In the genomic region with DNA sequence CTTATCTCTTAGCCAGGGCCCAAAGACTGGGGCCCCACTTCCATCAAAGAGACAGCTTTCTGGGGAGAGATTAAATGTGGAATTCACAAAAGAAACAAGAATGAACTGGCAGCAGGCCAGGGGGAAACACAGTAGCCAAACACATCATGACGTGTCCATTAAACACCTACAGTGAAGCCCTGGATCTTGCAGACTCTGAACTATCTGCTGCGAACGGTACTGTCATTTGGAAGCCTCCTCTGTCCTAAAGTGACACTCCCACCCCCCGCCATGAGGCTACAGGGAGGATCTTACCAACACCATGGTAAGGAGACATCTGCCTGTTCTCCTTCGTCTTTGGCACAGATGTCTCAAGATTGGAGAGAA, we compare ENCODE assay signal across 14 mouse cellular contexts. TPM values are rescaled to one million over a fixed set of nuclear protein-coding genes. Genes with fewer than 3 reads are reported as not detected.
DNase-seq lines count a peak whose midpoint lies in the region; ATAC-seq and TF ChIP-seq lines count a peak whose summit lies in the region.
"Had no signal": no experiment of that assay in that cellular context is flagged by ENCODE, and none has a peak within 500 bp of the region (broad histone marks: within the 10 kb centered on the region; RNA-seq: fewer than 3 reads in every experiment).

No protein-coding gene starts in this region.

- no peak overlapping the region for H3K27ac ChIP-seq in CH12.LX (ENCODE audit: insufficient read depth, low read depth)
- H3K27ac ChIP-seq in liver, embryonic 11.5 days (ENCODE audit: low read depth, low read length), result no peak overlapping the region; the same call in 1 of the 2 replicates
- no peak overlapping the region for H3K27ac ChIP-seq in cerebellum, adult 2 months (ENCODE audit: insufficient read depth, low read length)
- H3K27ac ChIP-seq: limb, embryonic 10.5 days; midbrain, embryonic 15.5 days; neural tube, embryonic 15.5 days had no signal

- peak; percentile 90 for DNase-seq in heart, adult 11 months
- DNase-seq in heart, postnatal 14 days, result no peak
- peak; percentile 27 to 38 for DNase-seq in layer of hippocampus, adult 8-10 months (ENCODE audit: low spot score in 2 of 2)
- DNase-seq in layer of hippocampus, postnatal 10 days (ENCODE audit: low spot score in 2 of 2), result no peak
- DNase-seq in CH12.LX (ENCODE audit: extremely low read depth), result no peak
- no peak for DNase-seq in liver, embryonic 11.5 days (ENCODE audit: low spot score)
- DNase-seq in spleen, postnatal 36 days (ENCODE audit: low spot score in 2 of 2), result no peak
- no peak for DNase-seq in cerebellum, adult 2 months
- DNase-seq: gastrocnemius, postnatal 14 days had no signal

- no peak for ATAC-seq in liver, embryonic 11.5 days (replicated peaks; ENCODE audit: low FRiP score)
- ATAC-seq: midbrain, embryonic 15.5 days; Patski had no signal

- 30% methylated on average over 5 of the region's 5 CpGs for WGBS in liver, embryonic 11.5 days
- WGBS in cerebellum, adult 2 months, result 27% methylated on average over 5 of the region's 5 CpGs

- no peak overlapping the region for H3K9ac ChIP-seq in CH12.LX (ENCODE audit: insufficient read depth, low read depth)
- no peak overlapping the region for H3K9ac ChIP-seq in liver, embryonic 11.5 days (ENCODE audit: low read depth, low read length)
- H3K9ac ChIP-seq: midbrain, embryonic 15.5 days; neural tube, embryonic 15.5 days had no signal

- TF ChIP-seq EP300 in CH12.LX (IDR thresholded peaks at IDR 0.05; ENCODE audit: low read length), result no peak

- intact Hi-C loops in heart, postnatal 14 days (cut with DNase I), result no loop called here

- H3K27me3 ChIP-seq in CH12.LX (replicated peaks), result peaks cover 34% of the 10 kb centered on the region
- H3K27me3 ChIP-seq in liver, embryonic 11.5 days (replicated peaks; ENCODE audit: control insufficient read depth, insufficient read depth, low read length), result no peaks in the 10 kb centered on the region
- no peaks in the 10 kb centered on the region; the same call in 1 of the 2 replicates for H3K27me3 ChIP-seq in cerebellum, adult 2 months (ENCODE audit: control insufficient read depth, insufficient read depth, low read length)
- H3K27me3 ChIP-seq: midbrain, embryonic 15.5 days; neural tube, embryonic 15.5 days; Patski had no signal

- TF ChIP-seq RAD21 in CH12.LX (IDR thresholded peaks at IDR 0.05; ENCODE audit: low read depth, low read length), result no peak

- dilution Hi-C loops in CH12.LX (cut with MboI; ENCODE audit: extremely low pct_ligation_motif_present, extremely low pct_unique_long_range_greater_than_20kb, low sequenced_read_pairs), result no loop called here

- TF ChIP-seq CTCF in CH12.LX (conservative IDR thresholded peaks at IDR 0.05 in 1 of 2, IDR thresholded peaks at IDR 0.05 in 1 of 2; ENCODE audit: low read depth in 2 of 2, low read length in 2 of 2), result no peak
- TF ChIP-seq CTCF in cerebellum, adult 2 months (IDR thresholded peaks at IDR 0.05; ENCODE audit: borderline replicate concordance, insufficient read depth, low read depth, low read length), result no peak

- no peaks in the 10 kb centered on the region for H3K9me3 ChIP-seq in CH12.LX (replicated peaks; ENCODE audit: low read length)
- no peaks in the 10 kb centered on the region for H3K9me3 ChIP-seq in liver, embryonic 11.5 days (ENCODE audit: control insufficient read depth, low read length)
- H3K9me3 ChIP-seq: limb, embryonic 10.5 days; midbrain, embryonic 15.5 days; neural tube, embryonic 15.5 days had no signal

- H3K4me2 ChIP-seq in CH12.LX (ENCODE audit: insufficient read depth, low read depth, poor library complexity, severe bottlenecking), result peak overlapping the region; percentile 45; the same call in 1 of the 2 replicates
- peak overlapping the region; percentile 36 for H3K4me2 ChIP-seq in liver, embryonic 11.5 days
- H3K4me2 ChIP-seq: midbrain, embryonic 15.5 days; neural tube, embryonic 15.5 days had no signal

- in situ Hi-C loops in CH12.LX (cut with MboI; ENCODE audit: low pct_ligation_motif_present, low pct_unique_long_range_greater_than_20kb, low sequenced_read_pairs), result no loop called here

- no peaks in the 10 kb centered on the region for H3K36me3 ChIP-seq in CH12.LX (replicated peaks in 1 of 2; ENCODE audit: control insufficient read depth in 1 of 2, insufficient read depth in 1 of 2, low read length in 1 of 2)
- no peaks in the 10 kb centered on the region for H3K36me3 ChIP-seq in liver, embryonic 11.5 days (ENCODE audit: control insufficient read depth, insufficient read depth, low read length)
- H3K36me3 ChIP-seq: limb, embryonic 10.5 days; midbrain, embryonic 15.5 days; neural tube, embryonic 15.5 days had no signal

- H3K4me1 ChIP-seq in CH12.LX (ENCODE audit: control insufficient read depth in 1 of 2, insufficient read depth in 2 of 2), result peaks cover 0 to 3% of the 10 kb centered on the region in 2 experiments; a peak in 1 of 4 replicates
- H3K4me1 ChIP-seq in liver, embryonic 11.5 days (replicated peaks; ENCODE audit: control insufficient read depth, insufficient read depth, low read length), result peaks cover 25% of the 10 kb centered on the region
- H3K4me1 ChIP-seq in cerebellum, adult 2 months (ENCODE audit: control insufficient read depth, insufficient read depth, low read length), result 0 out of 2 replicates have a peak, but pooled peaks cover 5% of the 10 kb centered on the region
- H3K4me1 ChIP-seq: limb, embryonic 10.5 days; midbrain, embryonic 15.5 days; neural tube, embryonic 15.5 days had no signal

- H3K4me3 ChIP-seq in CH12.LX (replicated peaks in 1 of 3; ENCODE audit: low read depth in 2 of 3, low read length in 2 of 3, poor library complexity in 1 of 3), result no peak overlapping the region
- H3K4me3 ChIP-seq in liver, embryonic 11.5 days (ENCODE audit: low read depth, low read length), result no peak overlapping the region
- H3K4me3 ChIP-seq in cerebellum, adult 2 months (replicated peaks; ENCODE audit: insufficient read depth, low read depth, low read length), result no peak overlapping the region
- H3K4me3 ChIP-seq: limb, embryonic 10.5 days; midbrain, embryonic 15.5 days; neural tube, embryonic 15.5 days had no signal

- H3K79me2 ChIP-seq in CH12.LX (replicated peaks; ENCODE audit: control insufficient read depth, extremely low read depth, insufficient read depth, poor library complexity, severe bottlenecking), result no peaks in the 10 kb centered on the region

- TF ChIP-seq POLR2A in CH12.LX (IDR thresholded peaks at IDR 0.05; ENCODE audit: low read depth, low read length), result no peak
- no peak for TF ChIP-seq POLR2A in cerebellum, adult 2 months (IDR thresholded peaks at IDR 0.05; ENCODE audit: borderline replicate concordance, insufficient read depth, low read length)

TF ChIP-seq in CH12.LX, 34 proteins besides CTCF, POLR2A, EP300 and RAD21:
- TF ChIP-seq JUND (conservative IDR thresholded peaks at IDR 0.05; ENCODE audit: low read depth, low read length) (no peak), ZC3H11A (IDR thresholded peaks at IDR 0.05; ENCODE audit: low read depth, low read length) (no peak)

RNA-seq across cellular contexts. Expression of gene Colec11, which starts 1.0 kb away (rescaled TPM):
- 10 to 100 TPM; 27.1 to 30.6 TPM for total RNA-seq in heart, postnatal 14 days (2021)
- under 1 TPM; 0.55 to 0.85 (median 0.62) TPM for total RNA-seq in layer of hippocampus, adult 8-10 months (2022)
- total RNA-seq in layer of hippocampus, postnatal 10 days (2021), result under 1 TPM; 0.50 to 0.62 TPM
- not detected in 2 replicates for total RNA-seq in CH12.LX (2012; rRNA removed)
- total RNA-seq in CH12.LX (2014; rRNA removed), result not detected in 2 replicates
- polyA plus RNA-seq in CH12.LX (2012; ENCODE audit: insufficient read length, low read depth), result not detected in 2 replicates
- 24.2 and 24.3 TPM in 2 replicates for polyA plus RNA-seq in liver, embryonic 11.5 days (2014; fragmentation: Nextera tagmentation; extraction: Ambion mirVana)
- 0.79 and 1.0 TPM in 2 replicates for polyA plus RNA-seq in cerebellum, adult 2 months (2012; rRNA removed)
- polyA plus RNA-seq: limb, embryonic 10.5 days had no signal

RNA-seq across cellular contexts. Expression of gene Rps7, which starts 13.6 kb away (rescaled TPM):
- total RNA-seq in heart, postnatal 14 days (2021), result 100 to 1,000 TPM; 298 to 350 TPM
- 100 to 1,000 TPM; 245 to 375 (median 299) TPM for total RNA-seq in layer of hippocampus, adult 8-10 months (2022)
- total RNA-seq in layer of hippocampus, postnatal 10 days (2021), result 100 to 1,000 TPM; 333 to 335 TPM
- 2,570 and 2,803 TPM in 2 replicates for total RNA-seq in CH12.LX (2012; rRNA removed)
- 2,791 and 3,047 TPM in 2 replicates for total RNA-seq in CH12.LX (2014; rRNA removed)
- 753 and 994 TPM in 2 replicates for polyA plus RNA-seq in CH12.LX (2012; ENCODE audit: insufficient read length, low read depth)
- polyA plus RNA-seq in liver, embryonic 11.5 days (2014; fragmentation: Nextera tagmentation; extraction: Ambion mirVana), result 1,023 and 1,028 TPM in 2 replicates
- polyA plus RNA-seq in cerebellum, adult 2 months (2012; rRNA removed), result 299 and 310 TPM in 2 replicates

RNA-seq across cellular contexts. Expression of gene Rnaseh1, which starts 27.3 kb away (rescaled TPM):
- 1 to 10 TPM; 5.5 to 7.3 TPM for total RNA-seq in heart, postnatal 14 days (2021)
- total RNA-seq in layer of hippocampus, adult 8-10 months (2022), result 10 to 100 TPM; 13.4 to 16.3 (median 14.5) TPM
- total RNA-seq in layer of hippocampus, postnatal 10 days (2021), result 10 to 100 TPM; 11.8 to 15.4 TPM
- 31.1 and 31.6 TPM in 2 replicates for total RNA-seq in CH12.LX (2012; rRNA removed)
- total RNA-seq in CH12.LX (2014; rRNA removed), result 33.8 and 34.9 TPM in 2 replicates
- 33.4 and 36.3 TPM in 2 replicates for polyA plus RNA-seq in CH12.LX (2012; ENCODE audit: insufficient read length, low read depth)
- 28.7 and 30.8 TPM in 2 replicates for polyA plus RNA-seq in liver, embryonic 11.5 days (2014; fragmentation: Nextera tagmentation; extraction: Ambion mirVana)
- 17.5 and 19.6 TPM in 2 replicates for polyA plus RNA-seq in cerebellum, adult 2 months (2012; rRNA removed)

RNA-seq across cellular contexts. Expression of gene Allc, which starts 39.8 kb away (rescaled TPM):
- not detected for total RNA-seq in heart, postnatal 14 days (2021)
- under 1 TPM in 3 of 4 experiments, not detected in 1; 0.23 to 0.45 (median 0.36) TPM for total RNA-seq in layer of hippocampus, adult 8-10 months (2022)
- under 1 TPM; 0.59 to 0.65 TPM for total RNA-seq in layer of hippocampus, postnatal 10 days (2021)
- total RNA-seq in CH12.LX (2012; rRNA removed) (not detected in 2 replicates), CH12.LX (2014; rRNA removed) (not detected in 2 replicates)
- polyA plus RNA-seq in CH12.LX (2012; ENCODE audit: insufficient read length, low read depth), result not detected in 2 replicates
- 0.13 TPM in 1 of 2 replicates, not detected in the other for polyA plus RNA-seq in liver, embryonic 11.5 days (2014; fragmentation: Nextera tagmentation; extraction: Ambion mirVana)
- polyA plus RNA-seq in cerebellum, adult 2 months (2012; rRNA removed), result not detected in 2 replicates
- total RNA-seq: gastrocnemius, postnatal 14 days had no signal
- polyA plus RNA-seq: limb, embryonic 10.5 days; Patski; spleen, adult 2 months had no signal

RNA-seq across cellular contexts. Expression of gene Adi1, which starts 52.9 kb away (rescaled TPM):
- total RNA-seq in heart, postnatal 14 days (2021), result 10 to 100 TPM; 36.3 to 38.9 TPM
- 10 to 100 TPM; 41.6 to 48.1 (median 43.4) TPM for total RNA-seq in layer of hippocampus, adult 8-10 months (2022)
- total RNA-seq in layer of hippocampus, postnatal 10 days (2021), result 10 to 100 TPM; 15.5 to 18.4 TPM
- total RNA-seq in CH12.LX (2012; rRNA removed), result 25.3 and 27.7 TPM in 2 replicates
- 32.3 and 37.5 TPM in 2 replicates for total RNA-seq in CH12.LX (2014; rRNA removed)
- 58.3 and 74.6 TPM in 2 replicates for polyA plus RNA-seq in CH12.LX (2012; ENCODE audit: insufficient read length, low read depth)
- polyA plus RNA-seq in liver, embryonic 11.5 days (2014; fragmentation: Nextera tagmentation; extraction: Ambion mirVana), result 80.0 and 91.4 TPM in 2 replicates
- polyA plus RNA-seq in cerebellum, adult 2 months (2012; rRNA removed), result 60.5 and 67.3 TPM in 2 replicates

Comparison
In these comparisons a context has a peak if more than half of its experiments do, and no peak if none do; other contexts are left out.
1. DNase-seq: peak in heart, adult 11 months (single experiment) and layer of hippocampus, adult 8-10 months (2 of 2); none in heart, postnatal 14 days (0 of 2), layer of hippocampus, postnatal 10 days (0 of 2), CH12.LX (single experiment), liver, embryonic 11.5 days (single experiment), spleen, postnatal 36 days (0 of 2) and cerebellum, adult 2 months (0 of 2).
2. RNA of gene Colec11, which starts 1.0 kb away (total RNA-seq): 27.1 to 30.6 TPM in heart, postnatal 14 days; 0.55 to 0.85 TPM in layer of hippocampus, adult 8-10 months, 0.50 to 0.62 TPM in layer of hippocampus, postnatal 10 days and not detected in CH12.LX; every median in the first group is over 10 times any median in the second.
3. RNA of gene Rps7, which starts 13.6 kb away (total RNA-seq): 2,570 to 3,047 TPM in CH12.LX; 298 to 350 TPM in heart, postnatal 14 days, 333 to 335 TPM in layer of hippocampus, postnatal 10 days and 245 to 375 TPM in layer of hippocampus, adult 8-10 months; every median in the first group is over 4 times any median in the second.